In genomic region chr3:69060672-69061071, GRCm38 (mm10) we compare ENCODE assay signal across 28 mouse cellular contexts. TPM values are rescaled to one million over a fixed set of nuclear protein-coding genes. Genes with fewer than 3 reads are reported as not detected.
DNase-seq lines count a peak whose midpoint lies in the region; ATAC-seq lines count a peak whose summit lies in the region.
"Had no signal": no experiment of that assay in that cellular context is flagged by ENCODE, and none has a peak within 500 bp of the region (broad histone marks: within the 10 kb centered on the region; RNA-seq: fewer than 3 reads in every experiment).

No protein-coding gene starts in this region.

- H3K27me3 ChIP-seq in liver, embryonic 11.5 days (replicated peaks; ENCODE audit: control insufficient read depth, insufficient read depth, low read length): no peaks in the 10 kb centered on the region
- no peaks in the 10 kb centered on the region for H3K27me3 ChIP-seq in liver, embryonic 13.5 days
- H3K27me3 ChIP-seq: CH12.LX; embryonic facial prominence, embryonic 12.5 days; embryonic facial prominence, embryonic 15.5 days; forebrain, embryonic 12.5 days; forebrain, embryonic 15.5 days; heart, embryonic 12.5 days; heart, embryonic 15.5 days; hindbrain, embryonic 13.5 days had no signal

- H3K9me3 ChIP-seq in liver, embryonic 11.5 days (ENCODE audit: control insufficient read depth, low read length): no peaks in the 10 kb centered on the region
- H3K9me3 ChIP-seq in liver, embryonic 13.5 days (replicated peaks): no peaks in the 10 kb centered on the region
- H3K9me3 ChIP-seq: embryonic facial prominence, embryonic 12.5 days; embryonic facial prominence, embryonic 15.5 days; forebrain, embryonic 12.5 days; forebrain, embryonic 15.5 days; G1E; heart, embryonic 12.5 days; heart, embryonic 15.5 days; hindbrain, embryonic 10.5 days; hindbrain, embryonic 13.5 days had no signal

- DNase-seq in liver (peak; percentile 18), 416B (ENCODE audit: low read depth) (peak; percentile 29)
- DNase-seq in liver, embryonic 11.5 days (ENCODE audit: low spot score): no peak
- DNase-seq in liver, embryonic 13.5 days: no peak
- DNase-seq in neural tube, embryonic 10.5 days (ENCODE audit: extremely low spot score, low spot score): no peak
- no peak for DNase-seq in retina, embryonic 14.5 days (ENCODE audit: low spot score)
- DNase-seq: adrenal gland, adult 2 months; adrenal gland, postnatal 14 days; B cell, adult 2 months; cerebellum, adult 11 months; cerebellum, adult 2 months; cerebellum, adult 9-11 months; cerebellum, postnatal 25 days; gastrocnemius, postnatal 25 days; heart, adult 18-20 months; heart, postnatal 10 days; heart, postnatal 36 days had no signal

- ATAC-seq in liver, embryonic 11.5 days (replicated peaks; ENCODE audit: low FRiP score): no peak
- ATAC-seq in liver, embryonic 13.5 days (ENCODE audit: low read depth): peak; percentile 60; the same call in 1 of the 2 replicates
- ATAC-seq: forebrain, embryonic 15.5 days; hindbrain, embryonic 16.5 days had no signal

- H3K4me3 ChIP-seq in liver, embryonic 11.5 days (ENCODE audit: low read depth, low read length): no peak overlapping the region
- no peak overlapping the region for H3K4me3 ChIP-seq in liver, embryonic 13.5 days (replicated peaks)
- H3K4me3 ChIP-seq: embryonic facial prominence, embryonic 12.5 days; embryonic facial prominence, embryonic 15.5 days; forebrain, embryonic 12.5 days; forebrain, embryonic 15.5 days; heart, embryonic 12.5 days; heart, embryonic 15.5 days; hindbrain, embryonic 10.5 days; hindbrain, embryonic 13.5 days had no signal

- 91% methylated on average over 4 of the region's 4 CpGs for WGBS in liver, embryonic 11.5 days
- WGBS in liver, embryonic 13.5 days (ENCODE audit: insufficient replicate concordance): 87% methylated on average over 4 of the region's 4 CpGs

- peaks cover 9% of the 10 kb centered on the region for H3K4me1 ChIP-seq in liver, embryonic 11.5 days (replicated peaks; ENCODE audit: control insufficient read depth, insufficient read depth, low read length)
- H3K4me1 ChIP-seq in liver, embryonic 13.5 days (replicated peaks): peaks cover 42% of the 10 kb centered on the region
- H3K4me1 ChIP-seq: embryonic facial prominence, embryonic 12.5 days; embryonic facial prominence, embryonic 15.5 days; forebrain, embryonic 12.5 days; forebrain, embryonic 15.5 days; heart, embryonic 12.5 days; heart, embryonic 15.5 days; hindbrain, embryonic 10.5 days; hindbrain, embryonic 13.5 days had no signal

- no peak overlapping the region for H3K9ac ChIP-seq in liver, embryonic 11.5 days (ENCODE audit: low read depth, low read length)
- no peak overlapping the region for H3K9ac ChIP-seq in liver, embryonic 13.5 days
- H3K9ac ChIP-seq: embryonic facial prominence, embryonic 12.5 days; embryonic facial prominence, embryonic 15.5 days; forebrain, embryonic 12.5 days; forebrain, embryonic 15.5 days; heart, embryonic 12.5 days; heart, embryonic 15.5 days; hindbrain, embryonic 13.5 days had no signal

- H3K27ac ChIP-seq in liver, embryonic 11.5 days (ENCODE audit: low read depth, low read length): no peak overlapping the region
- H3K27ac ChIP-seq in liver, embryonic 13.5 days: no peak overlapping the region
- H3K27ac ChIP-seq: embryonic facial prominence, embryonic 12.5 days; embryonic facial prominence, embryonic 15.5 days; forebrain, embryonic 12.5 days; forebrain, embryonic 15.5 days; heart, embryonic 15.5 days; hindbrain, embryonic 10.5 days; hindbrain, embryonic 13.5 days had no signal

- H3K36me3 ChIP-seq in liver, embryonic 11.5 days (ENCODE audit: control insufficient read depth, insufficient read depth, low read length): no peaks in the 10 kb centered on the region
- H3K36me3 ChIP-seq in liver, embryonic 13.5 days: no peaks in the 10 kb centered on the region
- H3K36me3 ChIP-seq: embryonic facial prominence, embryonic 12.5 days; embryonic facial prominence, embryonic 15.5 days; forebrain, embryonic 12.5 days; forebrain, embryonic 15.5 days; heart, embryonic 12.5 days; heart, embryonic 15.5 days; hindbrain, embryonic 10.5 days; hindbrain, embryonic 13.5 days had no signal

- no peak overlapping the region for H3K4me2 ChIP-seq in liver, embryonic 11.5 days
- H3K4me2 ChIP-seq in liver, embryonic 13.5 days: no peak overlapping the region
- H3K4me2 ChIP-seq: embryonic facial prominence, embryonic 12.5 days; embryonic facial prominence, embryonic 15.5 days; forebrain, embryonic 12.5 days; forebrain, embryonic 15.5 days; heart, embryonic 12.5 days; heart, embryonic 15.5 days; hindbrain, embryonic 13.5 days had no signal

RNA-seq across cellular contexts. Expression of gene Trim59, which starts 16.1 kb away (rescaled TPM):
- polyA plus RNA-seq in liver, embryonic 11.5 days (2014; fragmentation: Nextera tagmentation; extraction: Ambion mirVana): 121 and 130 TPM in 2 replicates
- 135 and 164 TPM in 2 replicates for polyA plus RNA-seq in liver, embryonic 13.5 days (2015; fragmentation: Nextera tagmentation; extraction: Ambion mirVana)

RNA-seq across cellular contexts. Expression of gene Smc4, which starts 56.1 kb away (rescaled TPM):
- 200 and 213 TPM in 2 replicates for polyA plus RNA-seq in liver, embryonic 11.5 days (2014; fragmentation: Nextera tagmentation; extraction: Ambion mirVana)
- polyA plus RNA-seq in liver, embryonic 13.5 days (2015; fragmentation: Nextera tagmentation; extraction: Ambion mirVana): 166 and 219 TPM in 2 replicates

RNA-seq across cellular contexts. Expression of gene Ift80, which starts 56.3 kb away (rescaled TPM):
- polyA plus RNA-seq in liver, embryonic 11.5 days (2014; fragmentation: Nextera tagmentation; extraction: Ambion mirVana): 10.0 and 10.9 TPM in 2 replicates
- polyA plus RNA-seq in liver, embryonic 13.5 days (2015; fragmentation: Nextera tagmentation; extraction: Ambion mirVana): 5.9 and 7.1 TPM in 2 replicates

Comparison
In these comparisons a context has a peak if more than half of its experiments do, and no peak if none do; other contexts are left out.
1. DNase-seq: peak in liver (single experiment) and 416B (single experiment); none in liver, embryonic 11.5 days (single experiment), liver, embryonic 13.5 days (single experiment), neural tube, embryonic 10.5 days (single experiment) and retina, embryonic 14.5 days (single experiment).